8 mouse cellular contexts compared by ENCODE assay signal in genomic region chr12:35313191-35313925, GRCm38 (mm10).
DNase-seq lines count a peak whose midpoint lies in the region; ATAC-seq lines count a peak whose summit lies in the region.

No protein-coding gene starts in this region.

- no peak overlapping the region for H3K9ac ChIP-seq in forebrain, embryonic 12.5 days
- no peak overlapping the region for H3K9ac ChIP-seq in hindbrain, embryonic 16.5 days (ENCODE audit: low read depth, low read length)
- no peak overlapping the region for H3K9ac ChIP-seq in neural tube, embryonic 14.5 days (replicated peaks; ENCODE audit: low read depth, low read length)

- peak; percentile 53; the same call in 1 of the 2 replicates for ATAC-seq in forebrain, embryonic 12.5 days (ENCODE audit: low FRiP score)
- peak; percentile 76 for ATAC-seq in hindbrain, embryonic 16.5 days
- peak; percentile 74 for ATAC-seq in neural tube, embryonic 14.5 days (ENCODE audit: low read depth)
- no peak for ATAC-seq in frontal cortex, adult (ENCODE audit: low TSS enrichment)

- no peaks in the 10 kb centered on the region for H3K36me3 ChIP-seq in forebrain, embryonic 12.5 days (replicated peaks)
- H3K36me3 ChIP-seq in hindbrain, embryonic 16.5 days (ENCODE audit: control insufficient read depth, insufficient read depth, low read length), result no peaks in the 10 kb centered on the region
- no peaks in the 10 kb centered on the region for H3K36me3 ChIP-seq in neural tube, embryonic 14.5 days (ENCODE audit: control insufficient read depth, insufficient read depth, low read length)

- H3K9me3 ChIP-seq in forebrain, embryonic 12.5 days, result no peaks in the 10 kb centered on the region
- H3K9me3 ChIP-seq in hindbrain, embryonic 16.5 days (ENCODE audit: control insufficient read depth, low read length), result no peaks in the 10 kb centered on the region
- H3K9me3 ChIP-seq in neural tube, embryonic 14.5 days (ENCODE audit: control insufficient read depth, low read length), result no peaks in the 10 kb centered on the region

- no peaks in the 10 kb centered on the region for H3K27me3 ChIP-seq in forebrain, embryonic 12.5 days
- no peaks in the 10 kb centered on the region for H3K27me3 ChIP-seq in hindbrain, embryonic 16.5 days (replicated peaks; ENCODE audit: control insufficient read depth, insufficient read depth, low read length)
- no peaks in the 10 kb centered on the region for H3K27me3 ChIP-seq in neural tube, embryonic 14.5 days (ENCODE audit: control insufficient read depth, insufficient read depth, low read length)

- no peak overlapping the region for H3K4me3 ChIP-seq in forebrain, embryonic 12.5 days (replicated peaks)
- H3K4me3 ChIP-seq in hindbrain, embryonic 16.5 days (ENCODE audit: low read length), result no peak overlapping the region
- H3K4me3 ChIP-seq in neural tube, embryonic 14.5 days (ENCODE audit: low read depth, low read length), result no peak overlapping the region

- DNase-seq in kidney, postnatal 4 days, result peak; percentile 34 to 45
- no peak for DNase-seq in kidney, adult 9 months
- DNase-seq in brain, adult 2 months (ENCODE audit: low read depth, low spot score), result peak; percentile 27
- DNase-seq in left cerebral cortex, adult 11 months (ENCODE audit: low spot score), result no peak

- H3K27ac ChIP-seq in forebrain, embryonic 12.5 days, result no peak overlapping the region
- no peak overlapping the region for H3K27ac ChIP-seq in hindbrain, embryonic 16.5 days (ENCODE audit: low read depth, low read length)
- peak overlapping the region; percentile 30; the same call in 1 of the 2 replicates for H3K27ac ChIP-seq in neural tube, embryonic 14.5 days (ENCODE audit: low read depth, low read length)

- peaks cover 7% of the 10 kb centered on the region for H3K4me1 ChIP-seq in forebrain, embryonic 12.5 days
- H3K4me1 ChIP-seq in hindbrain, embryonic 16.5 days (ENCODE audit: control insufficient read depth, insufficient read depth, low read depth, low read length), result no peaks in the 10 kb centered on the region
- H3K4me1 ChIP-seq in neural tube, embryonic 14.5 days (ENCODE audit: control insufficient read depth, insufficient read depth, low read length), result peaks cover 8% of the 10 kb centered on the region

- WGBS in forebrain, embryonic 12.5 days, result 52% methylated on average over 11 of the region's 11 CpGs
- WGBS in hindbrain, embryonic 16.5 days, result 42% methylated on average over 11 of the region's 11 CpGs
- 41% methylated on average over 11 of the region's 11 CpGs for WGBS in neural tube, embryonic 14.5 days

- no peak overlapping the region for H3K4me2 ChIP-seq in forebrain, embryonic 12.5 days
- H3K4me2 ChIP-seq in hindbrain, embryonic 16.5 days (ENCODE audit: low read length), result no peak overlapping the region
- H3K4me2 ChIP-seq in neural tube, embryonic 14.5 days (ENCODE audit: low read depth, low read length), result no peak overlapping the region

Comparison
In these comparisons a context has a peak if more than half of its experiments do, and no peak if none do; other contexts are left out.
1. DNase-seq: peak in kidney, postnatal 4 days (2 of 2) and brain, adult 2 months (single experiment); none in kidney, adult 9 months (single experiment) and left cerebral cortex, adult 11 months (single experiment).